Mouse (Mus musculus): ENCODE measurements around the gene Pigo.

Pigo gene

GRCm38 (mm10) chr4:43036356-43036755 lies 10.7 kb upstream of the Pigo start:
- DNase-seq = no peak

- DNase-seq = no peak
These were observed 10.2 kb upstream of the Pigo start for GRCm38 (mm10) chr4:43035851-43036250.

- DNase-seq = no peak
These were observed 7.9 kb upstream of the Pigo start for GRCm38 (mm10) chr4:43033481-43033880.

GRCm38 (mm10) chr4:43032501-43032900 lies 6.9 kb upstream of the Pigo start:
- no peak for DNase-seq

DNA sequence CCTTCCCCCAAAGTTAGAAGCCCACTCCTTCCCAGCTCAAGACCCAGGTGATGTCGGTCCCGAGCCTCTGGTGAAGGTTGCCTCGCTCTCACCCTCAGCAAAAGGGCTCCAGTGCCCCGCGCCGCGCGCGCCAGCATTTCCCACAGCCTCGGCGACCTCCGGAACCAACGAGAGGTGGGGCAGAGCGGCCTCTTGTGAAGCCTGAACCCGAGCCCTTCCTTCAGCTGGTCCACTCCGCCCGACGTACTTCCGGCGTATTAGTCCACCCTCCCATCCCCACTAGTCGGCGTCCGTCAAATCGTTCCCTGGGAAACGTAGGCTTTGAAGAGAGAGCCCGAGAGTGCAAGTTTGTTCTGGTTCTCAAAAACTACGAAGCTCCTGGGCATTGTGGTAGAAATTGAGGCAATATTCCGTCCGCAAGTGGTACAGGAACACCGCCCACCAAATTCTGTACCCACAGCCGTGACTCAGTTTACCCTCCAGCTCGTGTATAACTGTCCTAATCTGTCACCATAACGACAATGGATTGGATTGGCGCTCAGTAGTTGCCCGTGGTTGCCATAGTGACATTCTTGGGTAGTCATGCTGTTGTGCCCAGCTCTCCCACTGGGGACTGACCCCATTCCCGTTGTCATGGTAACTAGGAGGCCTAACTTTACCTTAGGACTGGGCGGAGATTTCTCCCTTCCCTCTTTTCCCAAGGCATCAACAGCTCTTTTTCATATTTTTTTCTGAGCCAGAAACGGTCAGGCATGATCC lies 5.8 kb upstream of the Pigo start, which contains the start of gene Stoml2:
Stoml2 (minus strand) TSS at position 474 of the 759 bp plus-strand sequence.
- DNase-seq = peak; percentile 95

DNA sequence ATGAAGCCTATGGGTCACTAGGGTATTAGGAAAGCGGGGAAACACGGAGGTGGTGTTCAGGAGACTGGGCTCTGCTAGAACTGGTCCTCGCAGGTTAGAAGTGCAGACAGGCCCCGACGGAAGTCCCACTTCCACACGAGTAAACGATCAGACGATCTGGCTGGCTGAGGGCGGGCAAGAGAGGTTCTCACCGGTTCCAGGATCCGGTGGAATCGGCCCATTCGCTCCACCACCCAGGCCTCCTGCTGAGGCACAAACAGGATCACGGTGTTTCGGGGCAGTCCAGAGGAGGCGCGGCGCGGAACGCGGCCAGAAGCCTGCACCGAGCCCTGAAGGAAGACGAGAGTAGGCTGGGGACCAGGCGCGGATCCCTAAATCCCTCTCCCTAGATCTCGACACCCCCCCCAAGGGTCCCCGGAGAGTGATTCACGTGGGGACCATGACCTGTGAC lies 5.2 kb upstream of the Pigo start:
- DNase-seq = no peak

- no peak for DNase-seq
These were observed 4.7 kb upstream of the Pigo start for GRCm38 (mm10) chr4:43030352-43030751.

DNA sequence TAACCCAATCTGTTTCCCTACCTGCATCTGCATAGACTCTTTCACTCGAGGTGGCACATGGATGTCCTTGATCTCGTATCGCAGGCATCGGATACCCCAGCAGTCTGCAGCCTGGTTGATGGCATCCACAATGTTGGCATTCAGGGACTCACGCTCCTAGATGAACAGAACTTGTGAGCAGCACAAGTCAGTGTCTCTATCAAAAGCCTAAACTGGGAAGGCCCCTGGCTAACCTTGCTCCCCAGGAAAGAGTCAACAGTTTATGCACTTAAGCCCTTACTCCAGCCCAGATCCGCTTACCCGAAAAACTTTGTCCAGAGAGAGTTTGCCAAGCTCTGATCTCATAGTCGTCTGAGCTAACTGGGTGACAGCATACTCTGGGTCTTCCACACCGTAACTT lies 4.1 kb upstream of the Pigo start:
- no peak for DNase-seq

DNA sequence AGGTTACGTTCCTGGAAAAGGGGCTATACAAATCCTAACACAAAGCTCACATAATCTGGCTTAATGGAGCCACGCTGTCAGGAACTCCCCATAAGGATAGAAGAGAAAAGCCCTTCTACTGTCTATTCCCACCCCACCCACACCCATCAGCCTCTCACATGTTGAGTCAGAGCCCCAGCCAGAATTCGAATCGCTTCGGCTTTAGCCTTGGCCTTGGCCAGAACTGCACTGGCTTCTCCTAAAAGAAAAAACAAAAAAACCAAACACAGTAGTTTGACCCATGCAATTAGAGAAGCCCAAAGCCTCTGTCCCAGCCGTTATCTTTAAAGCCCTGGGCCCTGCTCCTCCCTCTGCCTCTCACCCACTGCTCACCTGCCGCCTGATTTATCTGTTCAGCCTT lies 3.5 kb upstream of the Pigo start:
- DNase-seq = no peak

DNA sequence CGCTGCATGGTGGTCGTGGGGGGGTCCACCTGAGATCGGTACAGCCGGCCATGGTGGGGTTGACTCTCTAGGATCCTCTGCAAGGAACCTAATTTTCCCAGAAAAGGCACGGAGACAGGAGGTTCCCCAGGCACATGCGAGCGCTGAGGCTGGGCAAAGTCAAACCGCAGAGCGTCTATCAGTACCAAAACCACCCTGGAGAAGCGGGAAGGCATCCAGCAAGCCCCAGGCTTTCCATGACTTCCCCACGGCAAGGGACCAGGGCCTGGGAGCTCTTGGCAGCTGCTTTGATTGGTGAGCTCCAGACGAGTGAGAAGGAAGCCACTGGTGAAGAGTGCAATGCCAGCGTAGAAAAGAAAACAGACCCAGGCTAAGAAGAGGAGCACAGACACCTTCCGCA lies 946 bp downstream of the Pigo start:
- DNase-seq = no peak

DNA sequence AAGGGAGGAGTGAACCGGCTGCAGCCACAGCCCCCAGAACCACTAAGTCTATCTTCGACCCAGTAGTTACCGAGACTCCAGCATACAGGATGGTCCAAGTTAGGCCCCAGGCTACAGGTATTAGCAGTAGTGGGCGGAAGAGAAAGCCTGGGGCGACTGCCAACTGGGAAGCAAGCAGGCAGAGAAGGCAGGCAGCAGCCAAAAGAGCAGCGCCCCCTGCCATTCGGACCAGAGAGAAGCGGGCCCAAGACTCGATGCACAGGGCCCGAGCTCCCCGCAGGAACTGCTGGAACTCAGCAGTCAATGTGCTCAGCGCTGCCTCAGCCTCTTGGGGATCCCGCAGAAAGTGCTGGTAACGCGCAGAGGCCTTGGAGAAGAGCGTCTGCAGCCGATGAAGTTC lies 4.3 kb downstream of the Pigo start:
- DNase-seq = no peak

- DNase-seq = no peak
These were observed 4.7 kb downstream of the Pigo start for GRCm38 (mm10) chr4:43020876-43021275.

- DNase-seq = no peak
These were observed 5.8 kb downstream of the Pigo start for GRCm38 (mm10) chr4:43019641-43020465.

- DNase-seq = no peak
These were observed 6.4 kb downstream of the Pigo start for GRCm38 (mm10) chr4:43019176-43019575.

DNA sequence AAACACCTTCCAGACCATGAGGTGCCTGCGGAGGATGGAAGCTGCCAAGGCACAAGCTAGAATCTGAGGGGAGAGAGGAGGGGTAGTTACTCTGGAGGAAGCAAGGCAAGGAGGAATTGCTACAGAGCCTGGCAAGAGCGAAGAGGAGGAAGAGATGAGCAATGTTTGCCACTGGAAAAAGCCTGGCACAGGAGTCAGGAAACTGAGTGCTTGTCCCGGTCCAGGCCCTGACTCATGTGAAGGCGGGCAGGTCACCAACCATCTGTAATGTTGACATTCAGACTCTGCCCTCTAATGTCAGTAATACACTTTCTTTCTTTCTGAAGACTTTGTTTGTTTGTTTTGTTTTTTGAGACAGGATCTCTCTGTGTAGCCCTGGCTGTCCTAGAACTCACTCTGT lies 7.5 kb downstream of the Pigo start:
- DNase-seq = no peak

- no peak for DNase-seq
These were observed 13.5 kb downstream of the Pigo start for GRCm38 (mm10) chr4:43012091-43012490.

GRCm38 (mm10) chr4:43010161-43011038 lies 15.2 kb downstream of the Pigo start, which contains the start of gene Fancg:
Gene Fancg, minus strand, starts transcription at chr4:43010506.
- peak; percentile 84 for DNase-seq

DNA sequence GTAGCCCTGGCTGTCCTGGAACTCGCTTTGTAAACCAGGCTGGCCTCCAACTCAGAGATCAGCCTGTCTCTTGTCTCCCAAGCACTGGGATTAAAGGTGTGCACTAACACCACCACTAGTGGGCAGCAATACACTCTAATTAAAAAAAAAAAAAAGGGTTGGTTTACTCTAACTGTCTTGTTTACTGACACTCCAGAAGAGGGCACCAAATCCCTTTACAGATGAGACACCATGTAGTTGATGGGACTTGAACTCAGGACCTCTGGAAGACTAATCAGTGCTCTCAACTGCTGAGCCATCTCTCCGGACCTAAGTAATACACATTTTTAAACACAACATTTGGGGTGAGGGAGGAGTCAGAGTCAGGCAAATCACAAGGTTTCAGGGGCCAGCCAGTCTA lies 19.9 kb downstream of the Pigo start:
- DNase-seq = no peak

- DNase-seq = no peak
These were observed 20.7 kb downstream of the Pigo start for GRCm38 (mm10) chr4:43004951-43005350.

DNA sequence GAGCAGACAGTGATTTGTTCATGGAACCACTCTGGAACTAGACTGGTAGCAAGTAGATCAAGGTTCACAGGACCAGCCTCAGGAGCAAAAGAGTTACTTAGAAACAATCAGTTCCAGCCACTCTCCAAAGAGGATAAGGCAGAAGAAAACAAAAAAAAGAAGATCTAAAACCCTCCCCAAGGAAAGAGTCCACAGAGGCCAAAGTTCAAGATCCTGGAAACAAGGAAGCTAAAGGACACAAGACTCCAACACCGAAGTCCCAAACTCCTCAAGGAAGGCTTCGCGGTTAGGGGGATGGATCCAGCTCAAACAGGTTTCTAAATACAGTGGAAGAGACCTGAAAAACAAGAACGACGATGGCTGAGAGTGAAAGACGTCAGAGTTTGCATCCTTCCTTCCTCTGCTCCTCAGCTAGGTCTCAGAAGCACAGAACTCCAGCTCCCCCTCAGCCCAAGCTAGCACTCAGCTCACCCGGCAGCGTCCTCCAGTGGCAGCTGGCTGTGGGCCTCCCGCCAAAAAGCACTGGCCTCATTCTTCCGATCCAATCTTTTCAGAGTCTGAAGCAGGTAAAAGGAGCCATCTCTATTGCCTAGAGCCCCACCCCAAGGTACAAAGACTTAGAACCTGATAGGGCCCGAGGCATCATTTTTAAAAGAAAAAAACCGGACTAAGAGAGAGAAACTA lies 22.7 kb downstream of the Pigo start:
- no peak for DNase-seq

- no peak for DNase-seq
These were observed 24.3 kb downstream of the Pigo start for GRCm38 (mm10) chr4:43001272-43001671.

Data from layer of hippocampus, adult 9-11 months (tissue).